Mouse (Mus musculus): Measurements from ENCODE around the gene Pidd1. TPM values are rescaled to one million over a fixed set of nuclear protein-coding genes. Genes with fewer than 3 reads are reported as not detected.
"Not testable (repeated sequence)": the region's sequence is repeated elsewhere in the genome, so short reads cannot be mapped to it uniquely, and the experiment has no call there.

The Pidd1 gene
- total RNA-seq, 4 experiments from 2014 or later: 0.07 to 0.51 (median 0.19) TPM

GRCm38 (mm10) chr7:141458661-141459060, 14.8 kb upstream of the Pidd1 start:
- peak in 1 of 2 experiments; percentile 10 for DNase-seq (ENCODE audit: low spot score in 2 of 2)

GRCm38 (mm10) chr7:141457986-141458660, 14.3 kb upstream of the Pidd1 start:
- DNase-seq (ENCODE audit: low spot score in 2 of 2): peak in 1 of 2 experiments; percentile 51

- peak in 1 of 2 experiments; percentile 10 for DNase-seq (ENCODE audit: low spot score in 2 of 2)
Observed at GRCm38 (mm10) chr7:141457236-141457635, 13.4 kb upstream of the Pidd1 start.

- peak in 1 of 2 experiments; percentile 22 for DNase-seq (ENCODE audit: low spot score in 2 of 2)
Observed at GRCm38 (mm10) chr7:141456739-141457138, 12.9 kb upstream of the Pidd1 start.

GRCm38 (mm10) chr7:141455610-141456314, 11.9 kb upstream of the Pidd1 start:
- DNase-seq (ENCODE audit: low spot score in 2 of 2): peak; percentile 70 to 80

- peak; percentile 93 to 94 for DNase-seq (ENCODE audit: low spot score in 2 of 2)
Observed at GRCm38 (mm10) chr7:141454967-141455551, 11.2 kb upstream of the Pidd1 start, which contains the start of gene Pnpla2. TSS of gene Pnpla2 (plus strand) at chr7:141455198.

GRCm38 (mm10) chr7:141453636-141454035, 9.8 kb upstream of the Pidd1 start:
- no peak for DNase-seq (ENCODE audit: low spot score in 2 of 2)

GRCm38 (mm10) chr7:141451928-141452327, 8.1 kb upstream of the Pidd1 start:
- no peak for DNase-seq (ENCODE audit: low spot score in 2 of 2)

- DNase-seq (ENCODE audit: low spot score in 2 of 2): peak; percentile 88 to 90
Observed at GRCm38 (mm10) chr7:141447110-141447991, 3.5 kb upstream of the Pidd1 start, which contains the start of gene Rplp2. TSS of gene Rplp2 (plus strand) at chr7:141447370.

- DNase-seq (ENCODE audit: low spot score in 2 of 2): not testable (repeated sequence)
Observed at GRCm38 (mm10) chr7:141446374-141446773, 2.5 kb upstream of the Pidd1 start.

GRCm38 (mm10) chr7:141443081-141443821, 574 bp downstream of the Pidd1 start:
- no peak for DNase-seq (ENCODE audit: low spot score in 2 of 2)

- no peak for DNase-seq (ENCODE audit: low spot score in 2 of 2)
Observed at GRCm38 (mm10) chr7:141442199-141442598, 1.6 kb downstream of the Pidd1 start.

GRCm38 (mm10) chr7:141441460-141441859, 2.4 kb downstream of the Pidd1 start:
- DNase-seq (ENCODE audit: low spot score in 2 of 2): no peak

- DNase-seq (ENCODE audit: low spot score in 2 of 2): no peak
Observed at GRCm38 (mm10) chr7:141440613-141441012, 3.2 kb downstream of the Pidd1 start.

GRCm38 (mm10) chr7:141439811-141440210, 4.0 kb downstream of the Pidd1 start:
- no peak for DNase-seq (ENCODE audit: low spot score in 2 of 2)

GRCm38 (mm10) chr7:141439140-141439679, 4.6 kb downstream of the Pidd1 start:
- no peak for DNase-seq (ENCODE audit: low spot score in 2 of 2)

GRCm38 (mm10) chr7:141438201-141438968, 5.4 kb downstream of the Pidd1 start:
- DNase-seq (ENCODE audit: low spot score in 2 of 2): no peak

- DNase-seq (ENCODE audit: low spot score in 2 of 2): peak; percentile 65 to 68
Observed at GRCm38 (mm10) chr7:141437178-141438120, 6.4 kb downstream of the Pidd1 start, which contains the start of gene Slc25a22. TSS of gene Slc25a22 (minus strand) at chr7:141437892.
